Mouse (Mus musculus): ENCODE data around the gene Klhdc4. TPM values are rescaled to one million over a fixed set of nuclear protein-coding genes. Genes with fewer than 3 reads are reported as not detected.

Klhdc4 gene
- polyA plus RNA-seq, 1 experiment: 19.9 TPM

DNA sequence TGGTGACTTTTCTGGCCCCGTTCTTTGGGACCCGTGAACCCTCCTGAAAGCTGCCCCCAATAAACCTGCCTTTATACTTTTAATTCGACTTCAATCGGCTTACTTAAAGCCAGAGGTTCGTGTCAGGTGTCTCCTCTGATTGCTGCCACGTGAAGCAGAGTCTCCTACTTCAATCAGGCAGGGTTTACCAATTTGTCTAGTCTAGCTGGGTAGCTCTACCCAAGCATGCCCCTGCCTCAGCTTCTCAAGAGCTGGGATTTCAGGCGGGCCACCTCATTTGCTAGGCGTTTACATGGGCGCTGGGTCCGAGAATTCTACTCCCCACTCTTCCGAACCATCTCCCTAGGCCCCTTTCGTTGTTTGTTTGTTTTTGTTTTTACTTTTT lies 21.1 kb upstream of the Klhdc4 start:
- peaks cover 29% of the 10 kb centered on the region; the same call in 1 of the 2 replicates for H3K4me1 ChIP-seq (ENCODE audit: control insufficient read depth, insufficient read depth, low read length)
- no peak for TF ChIP-seq POLR2A (IDR thresholded peaks at IDR 0.05; ENCODE audit: borderline replicate concordance, low read depth, low read length)
- no peak for TF ChIP-seq CTCF (IDR thresholded peaks at IDR 0.05; ENCODE audit: low read depth, low read length)
- H3K27ac ChIP-seq (ENCODE audit: insufficient read depth, low read depth, low read length): no peak overlapping the region
- H3K4me3 ChIP-seq (ENCODE audit: insufficient read depth, low read length): peak overlapping the region; percentile 32; the same call in 1 of the 2 replicates

- Histone ChIP-seq H3K27ac (ENCODE audit: insufficient read depth, low read depth, low read length) (no peak overlapping the region), H3K4me1 (ENCODE audit: control insufficient read depth, insufficient read depth, low read length) (peaks cover 29% of the 10 kb centered on the region; the same call in 1 of the 2 replicates), H3K4me3 (ENCODE audit: insufficient read depth, low read length) (no peak overlapping the region)
- TF ChIP-seq CTCF (IDR thresholded peaks at IDR 0.05; ENCODE audit: low read depth, low read length) (peak; percentile 79), POLR2A (IDR thresholded peaks at IDR 0.05; ENCODE audit: borderline replicate concordance, low read depth, low read length) (no peak)
Measured at GRCm38 (mm10) chr8:121850018-121850417, 20.6 kb upstream of the Klhdc4 start.

DNA sequence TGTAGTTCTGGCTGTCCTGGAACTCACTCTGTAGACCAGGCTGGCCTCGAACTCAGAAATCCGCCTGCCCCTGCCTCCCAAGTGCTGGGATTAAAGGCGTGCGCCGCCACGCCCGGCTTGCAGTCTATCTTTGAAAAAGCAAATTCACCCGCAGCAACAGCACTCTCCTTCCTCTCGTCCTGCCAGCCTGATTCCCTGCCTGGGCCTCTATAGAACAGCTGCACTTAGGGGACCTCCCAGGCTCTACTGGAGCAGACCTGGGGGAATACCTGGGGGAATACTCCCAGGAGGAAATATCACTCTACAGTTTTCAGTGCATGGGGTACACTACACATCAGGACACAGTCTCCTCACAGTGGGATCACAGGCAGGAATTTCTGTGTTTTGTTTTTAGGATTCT lies 19.9 kb upstream of the Klhdc4 start:
- Histone ChIP-seq H3K4me3 (ENCODE audit: insufficient read depth, low read length) (no peak overlapping the region), H3K4me1 (ENCODE audit: control insufficient read depth, insufficient read depth, low read length) (peaks cover 29% of the 10 kb centered on the region; the same call in 1 of the 2 replicates), H3K27ac (ENCODE audit: insufficient read depth, low read depth, low read length) (no peak overlapping the region)
- TF ChIP-seq POLR2A (IDR thresholded peaks at IDR 0.05; ENCODE audit: borderline replicate concordance, low read depth, low read length) (no peak), CTCF (IDR thresholded peaks at IDR 0.05; ENCODE audit: low read depth, low read length) (no peak)

DNA sequence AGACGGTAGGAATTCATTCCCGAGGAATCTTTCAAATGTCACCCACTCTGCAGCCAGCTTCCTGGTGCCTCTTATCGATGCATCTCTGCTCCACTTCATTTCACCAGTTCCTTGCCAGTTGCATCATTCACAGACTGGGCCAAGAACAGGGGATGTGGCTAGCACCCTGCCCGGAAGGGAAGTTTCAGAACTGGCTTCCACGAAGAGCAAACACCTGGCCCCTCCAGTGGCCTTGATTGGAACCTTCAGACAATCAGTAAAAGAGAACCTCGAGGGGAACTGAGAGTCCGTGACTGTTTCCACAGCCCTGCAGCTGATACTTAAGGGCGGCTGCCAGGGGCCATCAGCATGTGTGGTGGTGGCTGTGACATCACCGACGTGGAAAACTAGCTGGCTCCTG lies 19.1 kb upstream of the Klhdc4 start:
- no peak for TF ChIP-seq POLR2A (IDR thresholded peaks at IDR 0.05; ENCODE audit: borderline replicate concordance, low read depth, low read length)
- no peak for TF ChIP-seq CTCF (IDR thresholded peaks at IDR 0.05; ENCODE audit: low read depth, low read length)
- peaks cover 25% of the 10 kb centered on the region; the same call in 1 of the 2 replicates for H3K4me1 ChIP-seq (ENCODE audit: control insufficient read depth, insufficient read depth, low read length)
- H3K27ac ChIP-seq (ENCODE audit: insufficient read depth, low read depth, low read length): no peak overlapping the region
- no peak overlapping the region for H3K4me3 ChIP-seq (ENCODE audit: insufficient read depth, low read length)

DNA sequence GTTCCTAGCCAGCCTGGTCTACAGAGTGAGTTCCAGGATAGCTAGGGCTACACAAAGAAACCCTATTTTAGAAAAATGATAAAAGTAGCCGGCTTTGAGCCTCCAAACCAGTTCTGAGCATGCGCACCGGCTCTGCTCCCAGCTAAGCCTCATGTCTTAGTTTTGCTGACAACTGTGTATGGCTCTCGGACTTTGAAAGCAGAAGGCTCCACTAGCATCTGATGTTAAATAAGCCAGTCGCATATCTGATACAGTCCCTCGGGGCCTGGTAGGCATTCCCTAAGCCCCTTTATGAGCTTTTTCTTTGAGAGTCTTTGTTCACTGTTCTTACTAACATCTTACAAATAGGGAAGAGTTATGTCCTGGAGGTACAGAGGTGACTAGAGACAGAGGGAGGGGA lies 18.6 kb upstream of the Klhdc4 start:
- Histone ChIP-seq H3K4me1 (ENCODE audit: control insufficient read depth, insufficient read depth, low read length) (peaks cover 22% of the 10 kb centered on the region; the same call in 1 of the 2 replicates), H3K27ac (ENCODE audit: insufficient read depth, low read depth, low read length) (no peak overlapping the region), H3K4me3 (ENCODE audit: insufficient read depth, low read length) (no peak overlapping the region)
- TF ChIP-seq CTCF (IDR thresholded peaks at IDR 0.05; ENCODE audit: low read depth, low read length): no peak

DNA sequence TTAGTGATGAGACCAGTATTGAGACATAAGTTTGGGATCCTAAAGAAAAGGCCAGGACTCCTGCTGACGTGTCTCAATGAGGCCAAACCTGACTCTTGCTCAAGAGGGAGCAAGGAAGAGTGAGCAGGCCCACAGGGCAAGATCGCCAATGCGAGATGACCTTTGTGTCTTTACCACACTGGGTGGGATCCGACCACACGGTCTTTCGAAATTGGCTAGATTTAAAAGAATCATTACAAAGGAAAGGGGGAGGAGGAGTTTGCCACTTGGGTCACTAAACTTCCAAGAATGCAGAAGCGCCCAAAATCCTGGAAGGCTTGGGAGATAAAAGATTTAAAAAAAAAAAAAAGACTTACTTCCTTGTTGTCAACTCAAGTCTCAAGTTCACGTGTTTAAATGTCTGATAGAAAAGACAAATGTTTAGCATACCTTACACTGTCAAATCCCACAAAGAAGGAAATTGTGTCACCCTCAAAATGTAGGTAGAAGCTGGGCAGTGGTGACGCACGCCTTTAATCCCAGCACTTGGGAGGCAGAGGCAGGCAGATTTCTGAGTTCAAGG lies 18.0 kb upstream of the Klhdc4 start:
- H3K27ac ChIP-seq (ENCODE audit: insufficient read depth, low read depth, low read length): no peak overlapping the region
- peaks cover 22% of the 10 kb centered on the region; the same call in 1 of the 2 replicates for H3K4me1 ChIP-seq (ENCODE audit: control insufficient read depth, insufficient read depth, low read length)
- TF ChIP-seq POLR2A (IDR thresholded peaks at IDR 0.05; ENCODE audit: borderline replicate concordance, low read depth, low read length) (no peak), CTCF (IDR thresholded peaks at IDR 0.05; ENCODE audit: low read depth, low read length) (no peak)
- no peak overlapping the region for H3K4me3 ChIP-seq (ENCODE audit: insufficient read depth, low read length)

GRCm38 (mm10) chr8:121846815-121847214 lies 17.4 kb upstream of the Klhdc4 start:
- Histone ChIP-seq H3K4me1 (ENCODE audit: control insufficient read depth, insufficient read depth, low read length) (peaks cover 22% of the 10 kb centered on the region; the same call in 1 of the 2 replicates), H3K4me3 (ENCODE audit: insufficient read depth, low read length) (no peak overlapping the region), H3K27ac (ENCODE audit: insufficient read depth, low read depth, low read length) (no peak overlapping the region)
- TF ChIP-seq POLR2A (IDR thresholded peaks at IDR 0.05; ENCODE audit: borderline replicate concordance, low read depth, low read length) (no peak), CTCF (IDR thresholded peaks at IDR 0.05; ENCODE audit: low read depth, low read length) (no peak)

DNA sequence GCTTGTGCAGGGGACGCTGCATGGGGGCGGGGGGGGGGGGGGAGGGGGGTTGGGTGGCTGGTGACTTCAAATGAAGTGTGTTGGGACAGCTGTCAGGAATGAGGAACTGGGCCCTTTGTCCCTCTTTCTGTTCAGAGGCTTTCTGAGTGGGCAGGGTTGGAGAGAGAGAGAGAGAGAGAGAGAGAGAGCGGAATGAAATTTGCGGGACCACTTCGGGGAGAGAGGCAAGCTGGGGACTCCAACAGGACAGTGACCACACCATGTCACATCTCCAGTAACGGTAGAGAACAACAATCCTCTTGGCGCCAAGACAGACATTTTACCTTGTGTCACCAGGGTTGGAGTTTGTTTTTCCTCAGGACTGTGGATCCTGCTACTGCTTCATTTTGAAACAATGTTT lies 15.4 kb upstream of the Klhdc4 start:
- no peak overlapping the region for H3K4me3 ChIP-seq (ENCODE audit: insufficient read depth, low read length)
- no peak overlapping the region for H3K27ac ChIP-seq (ENCODE audit: insufficient read depth, low read depth, low read length)
- TF ChIP-seq POLR2A (IDR thresholded peaks at IDR 0.05; ENCODE audit: borderline replicate concordance, low read depth, low read length): no peak
- no peak for TF ChIP-seq CTCF (IDR thresholded peaks at IDR 0.05; ENCODE audit: low read depth, low read length)
- peaks cover 9% of the 10 kb centered on the region; the same call in 1 of the 2 replicates for H3K4me1 ChIP-seq (ENCODE audit: control insufficient read depth, insufficient read depth, low read length)

DNA sequence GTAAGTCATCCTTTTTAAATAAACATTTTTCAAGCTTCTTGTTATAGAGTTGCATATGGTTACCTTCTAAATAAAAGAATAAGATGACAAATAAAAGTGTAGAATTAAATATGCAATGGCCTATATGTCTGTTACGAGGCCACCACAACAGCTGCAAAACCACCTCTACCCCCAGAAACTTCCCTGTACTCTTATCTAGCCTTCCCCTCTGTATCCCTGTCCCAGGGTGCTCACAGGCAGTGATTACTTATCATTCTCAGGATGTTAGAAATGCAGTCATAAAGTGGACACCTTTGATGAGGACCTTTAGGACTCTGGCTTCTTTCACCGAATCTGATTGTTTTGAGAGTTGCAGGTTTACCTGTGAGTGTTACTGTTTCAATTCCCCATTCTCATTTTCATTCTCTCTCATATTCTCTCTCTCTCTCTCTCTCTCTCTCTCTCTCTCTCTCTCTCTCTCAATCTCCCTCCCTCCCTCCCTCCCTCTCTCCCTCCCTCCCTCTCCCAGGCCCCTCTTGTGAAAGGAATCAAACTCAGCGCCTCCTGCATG lies 13.9 kb upstream of the Klhdc4 start:
- H3K4me3 ChIP-seq (ENCODE audit: insufficient read depth, low read length): no peak overlapping the region

GRCm38 (mm10) chr8:121842064-121842955 lies 12.9 kb upstream of the Klhdc4 start:
- H3K27ac ChIP-seq (ENCODE audit: insufficient read depth, low read depth, low read length): no peak overlapping the region

More for the DNA sequence above, 13.9 kb upstream of the Klhdc4 start:
- Histone ChIP-seq H3K4me1 (ENCODE audit: control insufficient read depth, insufficient read depth, low read length) (peaks cover 6% of the 10 kb centered on the region; the same call in 1 of the 2 replicates), H3K27ac (ENCODE audit: insufficient read depth, low read depth, low read length) (no peak overlapping the region)
- TF ChIP-seq CTCF (IDR thresholded peaks at IDR 0.05; ENCODE audit: low read depth, low read length) (no peak), POLR2A (IDR thresholded peaks at IDR 0.05; ENCODE audit: borderline replicate concordance, low read depth, low read length) (no peak)

More at GRCm38 (mm10) chr8:121842064-121842955, 12.9 kb upstream of the Klhdc4 start:
- H3K4me1 ChIP-seq (ENCODE audit: control insufficient read depth, insufficient read depth, low read length): peaks cover 2% of the 10 kb centered on the region; the same call in 1 of the 2 replicates
- TF ChIP-seq POLR2A (IDR thresholded peaks at IDR 0.05; ENCODE audit: borderline replicate concordance, low read depth, low read length): no peak
- H3K4me3 ChIP-seq (ENCODE audit: insufficient read depth, low read length): no peak overlapping the region
